Mouse (Mus musculus) hindbrain, embryonic 15.5 days (tissue): Measurements from ENCODE around the gene Gm3138. TPM values are rescaled to one million over a fixed set of nuclear protein-coding genes. Genes with fewer than 3 reads are reported as not detected.
"Not testable (repeated sequence)": the region's sequence is repeated elsewhere in the genome, so short reads cannot be mapped to it uniquely, and the experiment has no call there.

Experiments
- ATAC-seq: fragments of 200-750 bp; cut with Nextera tagmentation; 2 replicates; pipeline ENCODE4 v1.8.0; 2017; ENCODE audit warnings: low read depth, moderate number of reproducible peaks, moderate TSS enrichment; ENCODE audit not compliant: low FRiP score
- H3K27ac ChIP-seq: fragments of 300-500 bp; sonication (generic); replicated peaks from 2 replicates; pipeline ENCODE4 v1.5.1; 2015; ENCODE audit warnings: mild to moderate bottlenecking, inconsistent platforms
- H3K27me3 ChIP-seq: fragments of 300-500 bp; sonication (generic); 2 replicates; pipeline ENCODE4 v1.6.1; 2015; ENCODE audit warnings: control low read depth, inconsistent platforms
- H3K36me3 ChIP-seq: fragments of 300-500 bp; sonication (generic); 2 replicates; pipeline ENCODE4 v1.6.1; 2015; ENCODE audit warnings: control low read depth, inconsistent platforms
- H3K4me1 ChIP-seq: fragments of 300-500 bp; sonication (generic); replicated peaks from 2 replicates; pipeline ENCODE4 v1.6.1; 2015; ENCODE audit warnings: control low read depth, inconsistent platforms
- H3K4me2 ChIP-seq: fragments of 300-500 bp; sonication (generic); 2 replicates; pipeline ENCODE4 v1.6.1; 2015; ENCODE audit warnings: moderate library complexity, mild to moderate bottlenecking, inconsistent platforms
- H3K4me3 ChIP-seq: fragments of 300-500 bp; sonication (generic); 2 replicates; pipeline ENCODE4 v1.5.1; 2015; ENCODE audit warnings: mild to moderate bottlenecking, inconsistent platforms
- H3K9ac ChIP-seq: fragments of 300-500 bp; sonication (generic); 2 replicates; pipeline ENCODE4 v1.6.1; 2015; ENCODE audit warnings: inconsistent platforms
- H3K9me3 ChIP-seq: fragments of 300-500 bp; sonication (generic); 2 replicates; pipeline ENCODE4 v1.6.1; 2016; ENCODE audit warnings: control low read depth, inconsistent platforms
- WGBS: fragments of 180-500 bp; shearing (Covaris S2); methylation state at CpG from one replicate; pipeline ENCODE4 v1.1.7; 2015; 5-methylcytosine and 5-hydroxymethylcytosine counted together
- polyA plus RNA-seq: library from polyadenylated mRNA; unstranded; fragments of >200 nt; fragmentation: Nextera tagmentation; extraction: Ambion mirVana; gene quantifications from 2 replicates; pipeline ENCODE4 v1.2.1, GENCODE M21; 2015

The Gm3138 gene
- not detected in 2 replicates for polyA plus RNA-seq

DNA sequence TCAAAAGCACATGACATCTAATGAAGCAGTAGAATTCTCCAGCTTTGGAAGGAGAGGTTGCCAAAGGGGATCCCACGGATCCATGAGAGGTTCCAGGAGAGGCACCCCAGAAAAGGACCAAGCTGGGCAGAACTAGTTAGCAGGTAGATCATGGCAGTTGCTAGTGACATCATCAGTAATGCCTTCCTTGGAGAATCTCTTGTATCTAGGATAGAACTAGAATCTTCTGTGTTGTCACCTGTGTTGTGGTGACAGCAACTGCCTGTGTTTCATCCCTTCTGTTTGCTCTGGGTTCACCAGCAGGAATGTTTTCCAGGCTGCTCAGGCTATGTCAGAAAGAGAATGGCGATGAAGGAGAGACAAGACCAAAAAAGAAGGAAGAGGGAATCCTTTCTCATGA lies at the start of gene Gm3138:
Gene Gm3138, plus strand, starts transcription at position 301 of the 400 bp plus-strand sequence.
- H3K9ac ChIP-seq, H3K4me2 ChIP-seq, H3K27ac ChIP-seq, H3K36me3 ChIP-seq, H3K27me3 ChIP-seq, H3K9me3 ChIP-seq, ATAC-seq, H3K4me1 ChIP-seq, H3K4me3 ChIP-seq: not testable (repeated sequence)
- no CpG with 5 or more reads among the region's 2 CpGs for WGBS

- 92% methylated on average over 2 of the region's 2 CpGs for WGBS
- H3K4me1 ChIP-seq, ATAC-seq, H3K36me3 ChIP-seq, H3K27ac ChIP-seq, H3K9me3 ChIP-seq, H3K4me2 ChIP-seq, H3K4me3 ChIP-seq, H3K27me3 ChIP-seq, H3K9ac ChIP-seq: not testable (repeated sequence)
These were observed 20.0 kb downstream of the Gm3138 start for GRCm38 (mm10) chr14:4269238-4269950.

DNA sequence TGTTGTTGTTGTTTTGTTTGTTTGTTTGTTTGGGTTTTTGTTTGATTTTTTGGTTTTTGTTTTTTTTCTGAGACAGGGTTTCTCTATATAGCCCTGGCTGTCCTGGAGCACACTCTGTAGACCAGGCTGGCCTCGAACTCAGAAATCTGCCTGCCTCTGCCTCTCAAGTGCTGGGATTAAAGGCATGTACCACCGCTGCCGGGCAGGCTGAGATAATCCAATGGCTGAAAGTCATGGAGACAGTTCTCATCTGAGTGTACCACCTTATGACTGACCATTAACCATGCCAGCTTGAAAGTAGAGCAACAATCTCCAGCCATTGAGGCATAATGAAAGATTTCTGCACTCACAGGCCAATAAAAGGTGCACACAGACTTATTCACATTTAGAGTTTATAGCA lies 30.4 kb downstream of the Gm3138 start:
- not testable (repeated sequence) for H3K9me3 ChIP-seq, ATAC-seq, H3K36me3 ChIP-seq, H3K4me2 ChIP-seq, H3K27ac ChIP-seq, H3K4me3 ChIP-seq, H3K9ac ChIP-seq, H3K4me1 ChIP-seq, H3K27me3 ChIP-seq
- WGBS = 81% methylated on average over 3 of the region's 3 CpGs

Other genes starting within 250 kb of the Gm3138 start
- gene Gm5796, start 225.7 kb upstream of the Gm3138 start, polyA plus RNA-seq = 2.9 and 4.1 TPM in 2 replicates
- not detected in 2 replicates for gene Gm3115, start 165.5 kb upstream of the Gm3138 start, polyA plus RNA-seq
- 3.1 and 4.7 TPM in 2 replicates for gene Gm8108, start 139.1 kb upstream of the Gm3138 start, polyA plus RNA-seq
- not detected in 2 replicates for gene Gm3127, start 84.6 kb upstream of the Gm3138 start, polyA plus RNA-seq
- 9.2 and 10.3 TPM in 2 replicates for gene Gm2974, start 67.1 kb upstream of the Gm3138 start, polyA plus RNA-seq
- 0.13 TPM in 1 of 2 replicates, not detected in the other for gene Gm3149, start 67.7 kb downstream of the Gm3138 start, polyA plus RNA-seq
- gene 2610042L04Rik, start 85.1 kb downstream of the Gm3138 start, polyA plus RNA-seq = 6.7 and 7.4 TPM in 2 replicates
- gene Gm3159, start 147.9 kb downstream of the Gm3138 start, polyA plus RNA-seq = not detected in 2 replicates
- 5.5 and 7.2 TPM in 2 replicates for gene Gm3164, start 165.8 kb downstream of the Gm3138 start, polyA plus RNA-seq
- gene Gm3173, start 181.4 kb downstream of the Gm3138 start, polyA plus RNA-seq = 2.0 and 3.5 TPM in 2 replicates
- gene Gm3182, start 232.1 kb downstream of the Gm3138 start, polyA plus RNA-seq = not detected in 2 replicates